Mouse (Mus musculus): ENCODE data around the gene Dcaf8.

Gene Dcaf8

GRCm38 (mm10) chr1:172197146-172197545, 49.3 kb downstream of the Dcaf8 start:
- DNase-seq (ENCODE audit: low spot score in 2 of 2), result no peak

- DNase-seq (ENCODE audit: low spot score in 2 of 2), result no peak
Measured at GRCm38 (mm10) chr1:172197851-172198250, 50.0 kb downstream of the Dcaf8 start.

- DNase-seq (ENCODE audit: low spot score in 2 of 2), result no peak
Measured at GRCm38 (mm10) chr1:172198316-172198715, 50.4 kb downstream of the Dcaf8 start.

- no peak for DNase-seq (ENCODE audit: low spot score in 2 of 2)
Measured at GRCm38 (mm10) chr1:172198996-172199395, 51.1 kb downstream of the Dcaf8 start.

- no peak for DNase-seq (ENCODE audit: low spot score in 2 of 2)
Measured at GRCm38 (mm10) chr1:172200161-172200560, 52.3 kb downstream of the Dcaf8 start.

- DNase-seq (ENCODE audit: low spot score in 2 of 2), result no peak
Measured at GRCm38 (mm10) chr1:172200871-172201447, 53.1 kb downstream of the Dcaf8 start.

GRCm38 (mm10) chr1:172201967-172202880, 54.3 kb downstream of the Dcaf8 start:
- DNase-seq (ENCODE audit: low spot score in 2 of 2), result no peak

- DNase-seq (ENCODE audit: low spot score in 2 of 2), result no peak
Measured at GRCm38 (mm10) chr1:172202894-172203522, 55.1 kb downstream of the Dcaf8 start.

GRCm38 (mm10) chr1:172203566-172203965, 55.7 kb downstream of the Dcaf8 start:
- no peak for DNase-seq (ENCODE audit: low spot score in 2 of 2)

GRCm38 (mm10) chr1:172204033-172204813, 56.3 kb downstream of the Dcaf8 start:
- no peak for DNase-seq (ENCODE audit: low spot score in 2 of 2)

GRCm38 (mm10) chr1:172204814-172205740, 57.2 kb downstream of the Dcaf8 start:
- DNase-seq (ENCODE audit: low spot score in 2 of 2), result no peak

- DNase-seq (ENCODE audit: low spot score in 2 of 2), result no peak
Measured at GRCm38 (mm10) chr1:172205741-172206087, 57.8 kb downstream of the Dcaf8 start.

GRCm38 (mm10) chr1:172206141-172206917, 58.4 kb downstream of the Dcaf8 start, which contains the start of gene Pea15a:
Gene Pea15a, minus strand, starts transcription at chr1:172206804.
- DNase-seq (ENCODE audit: low spot score in 2 of 2), result peak; percentile 30 to 62

- DNase-seq (ENCODE audit: low spot score in 2 of 2), result no peak
Measured at GRCm38 (mm10) chr1:172207111-172207584, 59.3 kb downstream of the Dcaf8 start.

- DNase-seq (ENCODE audit: low spot score in 2 of 2), result no peak
Measured at GRCm38 (mm10) chr1:172212776-172213175, 64.9 kb downstream of the Dcaf8 start.

GRCm38 (mm10) chr1:172213771-172214170, 65.9 kb downstream of the Dcaf8 start:
- no peak for DNase-seq (ENCODE audit: low spot score in 2 of 2)

- DNase-seq (ENCODE audit: low spot score in 2 of 2), result no peak
Measured at GRCm38 (mm10) chr1:172214748-172215147, 66.9 kb downstream of the Dcaf8 start.

- DNase-seq (ENCODE audit: low spot score in 2 of 2), result peak; percentile 81 to 90
Measured at GRCm38 (mm10) chr1:172217148-172217547, 69.3 kb downstream of the Dcaf8 start.

- no peak for DNase-seq (ENCODE audit: low spot score in 2 of 2)
Measured at GRCm38 (mm10) chr1:172218164-172218910, 70.5 kb downstream of the Dcaf8 start.
